Mouse (Mus musculus) midbrain, postnatal 0 days (tissue): Measurements from ENCODE around the gene Gsk3a. TPM values are rescaled to one million over a fixed set of nuclear protein-coding genes. Genes with fewer than 3 reads are reported as not detected.
A peak's percentile ranks its signal among the peaks of the same experiment; 100 is the strongest.

Experiments used
- ATAC-seq: fragments of 200-750 bp; cut with Nextera tagmentation; 2 replicates; pipeline ENCODE4 v1.8.0; 2017; ENCODE audit warnings: moderate number of reproducible peaks, mild to moderate bottlenecking, moderate TSS enrichment, moderate library complexity; ENCODE audit not compliant: low FRiP score
- DNase-seq: peaks from one replicate; pipeline ENCODE4 v3.0.0-alpha.2; 2015; ENCODE audit warnings: low spot score
- H3K27ac ChIP-seq: fragments of 300-500 bp; sonication (generic); 2 replicates; pipeline ENCODE4 v1.5.1; 2014; ENCODE audit warnings: low read depth, mild to moderate bottlenecking, low read length, mixed read lengths
- H3K27me3 ChIP-seq: fragments of 300-500 bp; sonication (generic); 2 replicates; pipeline ENCODE4 v1.6.1; 2014; ENCODE audit warnings: low read length, control low read depth, mixed read lengths; ENCODE audit not compliant: insufficient read depth
- H3K36me3 ChIP-seq: fragments of 300-500 bp; sonication (generic); 2 replicates; pipeline ENCODE4 v1.6.1; 2014; ENCODE audit warnings: low read length, control low read depth, mixed read lengths; ENCODE audit not compliant: insufficient read depth
- H3K4me1 ChIP-seq: fragments of 300-500 bp; sonication (generic); 2 replicates; pipeline ENCODE4 v1.6.1; 2014; ENCODE audit warnings: mild to moderate bottlenecking, control low read depth, antibody characterized with exemption, low read length, mixed read lengths; ENCODE audit not compliant: insufficient read depth
- H3K4me2 ChIP-seq: fragments of 300-500 bp; sonication (generic); 2 replicates; pipeline ENCODE4 v1.6.1; 2014; ENCODE audit warnings: low read depth, mild to moderate bottlenecking, low read length, mixed read lengths; ENCODE audit not compliant: poor library complexity, severe bottlenecking
- H3K4me3 ChIP-seq: fragments of 300-500 bp; sonication (generic); 2 replicates; pipeline ENCODE4 v1.5.1; 2014; ENCODE audit warnings: low read depth, mild to moderate bottlenecking, low read length, moderate library complexity
- H3K9ac ChIP-seq: fragments of 300-500 bp; sonication (generic); replicated peaks from 2 replicates; pipeline ENCODE4 v1.6.1; 2014; ENCODE audit warnings: mild to moderate bottlenecking, low read length, moderate library complexity, mixed read lengths; ENCODE audit not compliant: poor library complexity, severe bottlenecking
- H3K9me3 ChIP-seq: fragments of 300-500 bp; sonication (generic); 2 replicates; pipeline ENCODE4 v1.6.1; 2016; ENCODE audit warnings: low read length, control low read depth
- CTCF ChIP-seq: IDR thresholded peaks from 2 replicates; pipeline ENCODE4 v1.5.1; 2016; ENCODE audit warnings: antibody characterized with exemption, mild to moderate bottlenecking
- WGBS: fragments of 180-500 bp; shearing (Covaris S2); extraction: QIAGEN DNeasy Blood & Tissue Kit; methylation state at CpG from one replicate; pipeline ENCODE4 v1.1.7; 2014; 5-methylcytosine and 5-hydroxymethylcytosine counted together
- polyA plus RNA-seq: library from polyadenylated mRNA; unstranded; fragments of >200 nt; fragmentation: Nextera tagmentation; extraction: Ambion mirVana; gene quantifications from 2 replicates; pipeline ENCODE4 v1.2.1, GENCODE M21; 2015
- total RNA-seq: library from RNA; depleted of rRNA; stranded (reverse); fragments of >200 nt; gene quantifications from 2 replicates; pipeline ENCODE4 v1.2.3, GENCODE M21; 2014

Gene Gsk3a
- total and polyA plus RNA-seq, 2 experiments from 2014 or later, result 20.6 to 169 TPM

DNA sequence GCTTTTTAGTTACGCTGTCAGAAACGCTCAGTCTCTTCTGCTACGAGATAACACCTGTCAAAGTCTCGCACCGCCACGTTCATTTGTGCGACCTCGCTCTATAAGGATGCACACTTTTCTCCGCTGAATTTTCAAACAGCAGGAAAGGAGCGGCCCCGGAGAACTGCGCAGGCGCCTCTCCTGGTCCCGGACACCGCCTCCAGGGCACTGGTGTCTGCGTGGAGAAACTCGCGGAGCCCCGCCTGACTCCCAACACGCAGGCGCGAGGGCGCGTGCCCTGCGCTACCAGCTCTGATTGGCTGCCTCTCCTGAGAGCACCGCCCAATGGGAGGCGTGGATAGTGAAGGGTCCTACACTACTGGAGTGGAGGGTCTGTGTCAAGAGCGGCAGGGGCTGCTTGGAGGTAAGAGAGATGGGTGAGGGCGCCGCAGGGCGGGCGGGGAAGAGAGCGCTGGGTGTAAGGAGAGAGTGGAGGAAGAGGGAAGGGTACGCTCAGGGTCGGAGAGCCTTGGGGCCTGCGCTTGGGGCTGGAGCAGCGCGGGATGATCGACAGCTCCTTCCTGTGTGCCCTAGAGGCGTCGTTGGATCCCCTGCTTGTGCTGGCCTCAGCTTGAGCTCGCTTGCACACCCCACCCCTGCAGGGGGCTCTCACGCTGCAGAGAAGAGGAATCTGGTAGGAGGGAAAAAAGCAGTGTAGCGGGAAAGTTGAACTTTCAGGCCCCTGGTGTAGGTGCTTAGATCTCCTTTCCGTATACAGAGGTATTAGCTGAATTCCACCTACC is 16.4 kb downstream of the Gsk3a start, which contains the start of gene Zfp526:
TSS of gene Zfp526 (plus strand) at position 324 of the 782 bp plus-strand sequence.
- under 1% methylated on average over 42 of the region's 45 CpGs for whole genome bisulfite sequencing

DNA sequence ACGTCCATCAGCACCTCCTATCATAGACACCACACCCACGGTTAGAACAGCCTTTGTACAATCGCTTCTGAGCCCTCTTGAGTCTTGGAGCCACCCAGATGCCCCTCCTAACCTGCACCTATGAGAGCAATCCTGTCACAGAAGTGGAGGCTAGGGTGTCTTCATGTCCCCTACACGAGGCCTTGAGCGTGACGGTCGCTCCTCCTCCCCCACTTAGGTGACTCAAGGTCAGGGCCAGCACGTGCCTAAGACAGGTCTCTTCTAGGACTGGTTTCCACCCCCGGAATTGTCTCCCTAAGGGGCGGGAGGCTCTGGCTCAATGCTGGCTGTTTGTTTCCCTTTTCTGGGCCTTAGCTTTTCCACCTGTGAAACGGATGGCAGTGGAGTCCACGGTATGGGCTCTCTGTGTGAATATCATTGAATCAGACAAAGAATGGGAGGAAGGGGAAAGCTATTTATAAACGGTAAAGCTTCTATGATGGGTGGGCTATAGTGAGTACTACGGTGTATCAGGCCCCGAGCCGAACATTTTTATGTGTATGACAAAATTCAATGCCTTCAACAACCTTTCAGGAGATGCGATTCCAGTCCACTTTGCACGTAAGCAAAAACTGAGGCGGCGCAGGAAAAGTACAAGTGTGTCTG is 17.1 kb downstream of the Gsk3a start, which contains the start of gene Dedd2:
TSS of gene Dedd2 (minus strand) at position 159 of the 645 bp plus-strand sequence.
- no peak for TF ChIP-seq CTCF
- no peaks in the 10 kb centered on the region for H3K9me3 ChIP-seq
- 9% methylated on average over 20 of the region's 20 CpGs for WGBS
- DNase-seq (no peak), ATAC-seq (no peak)
- H3K4me3 ChIP-seq, result peak within 1 kb of the TSS; percentile 75
- H3K9ac ChIP-seq, result peak within 1 kb of the TSS; percentile 86
- H3K4me2 ChIP-seq, result peak within 1 kb of the TSS; percentile 89
- H3K27ac ChIP-seq, result peak within 1 kb of the TSS; percentile 78
- H3K4me1 ChIP-seq, result peaks cover 10% of the 10 kb centered on the region
- peaks cover 20% of the 10 kb centered on the region for H3K36me3 ChIP-seq
- no peaks in the 10 kb centered on the region for H3K27me3 ChIP-seq

More for the DNA sequence above, 16.4 kb downstream of the Gsk3a start, which contains the start of gene Zfp526:
- no peaks in the 10 kb centered on the region for H3K9me3 ChIP-seq
- peak; percentile 47 for TF ChIP-seq CTCF
- DNase-seq, result peak; percentile 100
- H3K27me3 ChIP-seq, result no peaks in the 10 kb centered on the region
- H3K36me3 ChIP-seq, result peaks cover 27% of the 10 kb centered on the region
- H3K4me1 ChIP-seq, result peaks cover 10% of the 10 kb centered on the region
- H3K9ac ChIP-seq, result peak within 1 kb of the TSS; percentile 50
- peak within 1 kb of the TSS; percentile 75 for H3K4me3 ChIP-seq
- peak; percentile 95 for ATAC-seq
- peak within 1 kb of the TSS; percentile 89 for H3K4me2 ChIP-seq
- H3K27ac ChIP-seq, result peak within 1 kb of the TSS; percentile 72

DNA sequence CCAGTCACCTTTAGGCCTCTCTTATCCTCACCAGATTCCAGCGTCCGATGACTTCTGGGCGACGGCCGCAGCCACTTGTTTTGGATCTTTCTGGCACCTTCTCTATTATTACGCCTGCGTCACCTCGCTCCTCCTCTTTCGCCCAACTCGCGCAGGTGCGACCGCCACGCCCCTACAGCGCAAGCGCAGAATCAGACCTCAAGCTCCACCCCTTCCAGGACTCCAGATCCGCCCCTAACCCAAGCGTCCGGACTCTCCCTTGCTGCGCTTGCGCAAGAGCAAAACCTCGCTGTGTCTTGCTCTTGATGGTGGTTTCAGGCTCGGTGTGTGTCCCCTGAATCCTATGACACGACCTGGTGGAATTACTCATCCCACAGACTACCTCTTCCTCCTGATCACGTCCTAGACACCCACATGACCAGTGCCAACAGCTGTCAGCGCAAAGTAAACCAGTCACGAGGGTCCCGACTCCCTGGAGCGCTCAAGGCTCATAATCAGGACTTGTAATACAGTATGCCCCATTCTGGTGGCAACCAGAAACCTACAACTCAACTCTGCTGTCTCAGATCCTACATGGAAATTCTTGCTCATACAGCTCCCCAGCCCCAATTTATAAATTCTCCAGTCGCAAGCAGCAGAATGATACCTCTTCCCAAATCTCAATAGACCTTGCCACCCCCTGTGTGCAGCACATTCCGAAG is 17.7 kb downstream of the Gsk3a start:
- ATAC-seq (peak; percentile 66), DNase-seq (peak; percentile 97)
- peaks cover 10% of the 10 kb centered on the region for H3K4me1 ChIP-seq
- peaks cover 16% of the 10 kb centered on the region for H3K36me3 ChIP-seq
- H3K4me3 ChIP-seq, result peak overlapping the region; percentile 75
- WGBS, result 4% methylated on average over 30 of the region's 31 CpGs
- H3K9ac ChIP-seq, result peak overlapping the region; percentile 86
- no peak for TF ChIP-seq CTCF
- no peaks in the 10 kb centered on the region for H3K27me3 ChIP-seq
- H3K27ac ChIP-seq, result peak overlapping the region; percentile 78
- no peaks in the 10 kb centered on the region for H3K9me3 ChIP-seq
- peak overlapping the region; percentile 89 for H3K4me2 ChIP-seq

DNA sequence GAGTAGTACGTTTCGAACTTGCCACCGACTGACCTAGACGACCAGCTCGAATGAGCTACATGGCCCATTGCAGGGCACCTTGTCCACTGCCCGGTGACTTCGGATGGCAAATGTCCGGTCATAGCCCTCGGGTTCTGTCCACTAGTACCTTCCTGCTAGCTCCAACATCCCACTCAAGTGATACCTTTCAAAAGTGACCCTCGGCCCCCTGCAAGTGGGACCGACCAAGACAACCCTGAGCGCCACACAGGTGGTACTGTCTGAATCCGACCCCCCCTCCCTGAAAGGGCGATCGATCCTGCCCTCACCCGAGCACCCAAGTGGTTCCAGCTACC is 18.3 kb downstream of the Gsk3a start:
- ATAC-seq, result peak; percentile 32
- no peak for TF ChIP-seq CTCF

DNA sequence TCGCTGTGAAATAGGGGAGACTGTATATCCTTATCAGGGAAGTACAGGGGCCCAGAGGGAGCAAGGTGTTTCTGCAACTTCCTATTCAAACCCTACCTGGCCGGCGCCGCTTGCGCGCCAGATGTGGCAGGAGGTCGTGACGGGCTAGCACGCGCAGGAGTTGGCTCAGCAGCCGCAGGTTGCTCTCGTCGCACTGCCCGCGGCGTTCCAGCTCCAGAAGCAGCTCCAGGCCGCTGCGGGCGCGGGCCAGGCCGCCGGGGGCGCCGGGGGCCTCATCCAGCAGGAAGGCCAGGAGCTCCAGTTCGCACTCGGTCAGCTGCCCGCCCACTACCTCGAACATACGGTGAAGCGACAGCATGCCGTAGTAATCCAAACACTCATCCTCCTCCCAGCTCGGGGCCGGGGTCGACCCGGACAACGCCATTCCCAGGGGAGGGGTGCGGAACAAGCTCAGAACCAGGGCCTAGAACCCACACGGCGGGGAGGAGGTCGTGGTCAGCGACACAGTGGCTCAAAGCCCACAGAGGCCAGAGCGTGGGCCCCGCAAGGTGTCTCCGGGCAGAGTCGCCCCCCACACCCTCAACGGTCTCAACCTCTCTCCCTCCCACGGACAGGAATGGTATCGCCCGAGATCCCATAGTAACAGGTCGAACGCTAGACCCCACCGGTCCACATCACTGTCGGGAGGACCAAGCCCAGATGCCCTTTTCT is 18.8 kb downstream of the Gsk3a start:
- WGBS, result 1% methylated on average over 53 of the region's 53 CpGs
- H3K9ac ChIP-seq, result peak overlapping the region; percentile 86
- peak overlapping the region; percentile 89 for H3K4me2 ChIP-seq
- H3K27me3 ChIP-seq, result no peaks in the 10 kb centered on the region
- 0 out of 2 replicates have a peak, but pooled peaks have one; percentile 6 for TF ChIP-seq CTCF
- H3K36me3 ChIP-seq, result peaks cover 8% of the 10 kb centered on the region
- peak overlapping the region; percentile 78 for H3K27ac ChIP-seq
- peak; percentile 62 for DNase-seq
- no peaks in the 10 kb centered on the region for H3K9me3 ChIP-seq
- H3K4me1 ChIP-seq, result peaks cover 10% of the 10 kb centered on the region
- peak overlapping the region; percentile 75 for H3K4me3 ChIP-seq
- ATAC-seq, result peak; percentile 41; the same call in 1 of the 2 replicates

More for the DNA sequence above, 18.3 kb downstream of the Gsk3a start:
- H3K4me1 ChIP-seq, result peaks cover 10% of the 10 kb centered on the region
- peak overlapping the region; percentile 89 for H3K4me2 ChIP-seq
- H3K36me3 ChIP-seq, result peaks cover 11% of the 10 kb centered on the region
- WGBS, result under 1% methylated on average over 16 of the region's 16 CpGs
- peak overlapping the region; percentile 78 for H3K27ac ChIP-seq
- H3K4me3 ChIP-seq, result peak overlapping the region; percentile 75
- H3K9ac ChIP-seq, result peak overlapping the region; percentile 86
- H3K9me3 ChIP-seq, result no peaks in the 10 kb centered on the region
- DNase-seq, result no peak
- no peaks in the 10 kb centered on the region for H3K27me3 ChIP-seq
